Mouse (Mus musculus) monocyte, adult 2 months (primary cell): ENCODE measurements at regions not wholly inside any gene's neighbourhood (a gene's known extent, or its start where the extent isn't known, plus 50 kb on each side); places are given as distances from the start of the nearest gene placed in this dataset.

Experiments
- DNase-seq, 2 experiments: peaks; one replicate each; pipeline ENCODE4 v3.0.0; 2022; ENCODE audit warnings: low spot score in 2 of 2, low read depth in 1 of 2

DNA sequence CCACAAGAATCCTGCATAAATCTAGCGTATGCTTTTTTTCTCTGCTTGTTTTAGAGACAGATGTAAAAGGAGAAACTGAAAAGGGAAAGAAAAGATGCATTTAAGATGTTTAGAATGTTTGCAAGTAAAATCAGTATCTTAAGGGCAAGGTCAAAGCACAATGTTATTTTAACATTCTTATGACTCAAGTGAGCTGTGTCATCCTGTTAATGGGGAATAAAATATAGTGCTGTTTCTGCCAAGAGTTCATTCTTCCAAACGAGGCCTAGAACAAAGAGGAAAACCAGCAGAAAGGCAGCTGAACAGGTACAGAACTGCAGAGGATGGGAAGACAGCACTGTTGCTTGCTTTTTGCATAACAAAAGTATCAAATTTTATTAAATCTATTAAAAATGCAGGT lies 156.7 kb upstream of the Tmtc1 start:
- DNase-seq: no peak

DNA sequence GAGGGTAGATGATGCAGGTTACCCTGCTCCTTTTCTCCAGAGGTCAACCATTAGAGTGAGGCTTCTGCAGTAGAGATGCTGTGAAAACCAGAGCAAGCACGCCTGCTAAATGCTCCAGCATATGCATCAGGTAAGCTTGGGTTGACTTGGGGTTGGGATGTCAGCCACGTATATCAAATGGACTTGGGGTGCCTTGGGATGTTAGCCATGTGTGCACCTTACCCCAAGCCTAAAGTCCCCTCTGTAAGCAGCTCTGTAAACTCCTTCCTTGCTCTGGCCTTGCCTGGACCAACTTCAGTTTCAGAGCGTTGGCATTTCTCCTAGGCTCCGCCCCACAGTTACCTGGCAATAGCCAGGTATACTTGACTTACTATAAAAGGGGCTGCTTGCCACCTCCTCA lies 155.3 kb upstream of the Tmtc1 start:
- DNase-seq: no peak

GRCm38 (mm10) chr6:148598746-148599337 lies 154.7 kb upstream of the Tmtc1 start:
- DNase-seq: no peak

DNA sequence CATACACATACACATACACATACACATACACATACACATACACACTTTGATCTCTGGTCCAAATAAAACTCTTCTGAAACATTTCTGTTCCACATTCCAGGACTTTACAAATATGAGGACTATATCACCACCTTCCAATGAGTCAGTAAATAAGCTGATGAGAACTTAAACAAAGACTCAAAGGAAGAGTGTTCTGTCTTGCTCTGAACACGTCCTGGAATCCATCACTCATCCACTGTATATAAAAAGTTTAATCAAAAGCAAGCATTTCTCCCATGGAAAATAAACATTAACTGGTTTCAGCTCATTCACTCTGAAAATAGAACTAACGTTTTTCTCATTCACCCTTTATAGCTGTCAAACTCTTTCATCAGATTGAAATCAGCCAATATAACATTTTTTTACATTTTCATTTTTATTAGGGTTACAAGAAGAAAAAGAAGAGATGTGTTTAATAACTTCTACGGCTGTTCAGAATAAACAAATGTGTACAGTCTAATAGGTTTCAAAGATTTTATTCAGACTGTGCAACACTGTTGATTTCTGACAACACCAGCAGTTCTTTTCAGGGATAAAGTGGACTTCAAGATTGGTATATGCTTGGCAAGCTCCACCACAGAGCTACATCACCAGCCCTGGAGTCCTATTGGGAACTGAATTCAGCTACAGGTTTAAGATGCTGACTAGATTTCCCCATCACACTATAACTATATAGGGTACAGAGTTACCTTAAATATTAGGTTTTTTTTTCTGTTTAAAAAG lies 151.0 kb upstream of the Tmtc1 start:
- no peak for DNase-seq

- DNase-seq: no peak
Measured at GRCm38 (mm10) chr6:148588971-148589370, 144.8 kb upstream of the Tmtc1 start.

GRCm38 (mm10) chr6:148586439-148587321 lies 142.5 kb upstream of the Tmtc1 start:
- DNase-seq: no peak

GRCm38 (mm10) chr6:148584126-148584525 lies 139.9 kb upstream of the Tmtc1 start:
- DNase-seq: no peak

GRCm38 (mm10) chr6:148578281-148578680 lies 134.1 kb upstream of the Tmtc1 start:
- DNase-seq: no peak

DNA sequence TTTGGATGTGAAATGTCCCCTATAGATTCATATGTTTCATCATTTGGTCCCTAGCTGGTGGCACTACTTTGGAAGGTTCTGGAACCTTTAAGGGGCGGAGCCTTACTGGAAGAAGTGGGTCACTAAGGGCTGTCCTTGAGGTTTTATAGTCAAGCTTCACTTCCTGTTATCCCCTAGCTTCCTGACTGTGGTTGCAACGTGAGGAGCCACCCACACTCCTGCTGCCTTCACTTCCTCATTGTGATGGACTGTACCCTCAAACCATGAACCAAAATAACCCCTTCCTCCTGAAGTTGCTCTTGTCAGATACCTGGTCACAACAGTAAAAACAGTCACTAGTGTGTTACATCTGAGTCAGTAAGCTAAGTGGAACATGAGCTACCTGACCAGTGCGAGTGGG lies 133.5 kb upstream of the Tmtc1 start:
- DNase-seq: no peak

DNA sequence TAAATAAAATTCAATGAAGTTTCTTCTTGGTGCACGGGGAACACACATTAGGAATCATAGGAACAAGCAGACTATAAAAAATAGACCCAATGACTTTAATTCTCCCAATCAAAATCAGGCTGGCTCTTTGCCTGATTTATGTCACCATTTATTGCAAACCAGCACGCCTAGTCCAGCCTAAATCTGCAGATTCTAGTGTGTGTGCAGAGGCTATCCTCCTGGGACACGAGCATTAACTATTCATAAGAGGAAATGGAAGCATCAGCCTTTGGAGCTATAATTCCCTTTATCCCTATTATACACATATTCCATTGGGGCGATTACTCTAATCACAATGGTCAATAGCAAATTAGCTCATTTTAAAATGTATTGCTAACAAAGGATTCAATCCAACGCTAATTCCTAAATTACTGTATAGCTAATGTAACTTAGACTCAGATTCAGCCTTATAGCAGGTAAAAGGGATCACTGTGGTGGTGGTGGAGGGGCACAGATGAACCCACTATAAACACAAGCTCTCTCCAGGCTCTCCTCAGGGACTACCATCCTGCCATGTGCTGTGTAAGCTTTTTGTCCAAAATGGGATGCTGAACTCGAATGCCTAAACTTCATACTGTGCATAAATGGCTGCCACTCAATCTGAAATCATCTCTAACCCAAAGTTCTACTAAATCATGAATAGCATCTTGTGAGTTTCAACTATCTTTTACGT lies 130.7 kb upstream of the Tmtc1 start:
- DNase-seq: no peak

DNA sequence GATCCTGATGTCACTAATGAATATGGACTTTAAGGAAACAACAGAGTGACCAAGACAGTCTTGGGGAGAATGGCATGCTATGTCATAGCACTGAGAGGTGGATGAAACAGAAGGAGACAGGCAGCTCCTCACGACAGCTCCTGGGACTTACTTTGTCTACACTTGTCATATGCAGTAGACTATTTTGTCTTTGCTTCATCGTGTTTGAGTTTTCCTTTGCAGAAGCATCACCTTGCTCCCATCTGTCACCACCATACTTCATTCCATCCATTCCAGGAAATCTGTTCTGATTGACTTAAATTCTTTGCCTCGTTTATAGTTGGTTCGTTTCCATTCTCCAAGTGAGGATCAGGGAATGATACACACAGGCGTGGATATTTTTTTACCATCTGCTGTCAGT lies 128.0 kb upstream of the Tmtc1 start:
- DNase-seq: no peak

- no peak for DNase-seq
Measured at GRCm38 (mm10) chr6:148571651-148572050, 127.5 kb upstream of the Tmtc1 start.

DNA sequence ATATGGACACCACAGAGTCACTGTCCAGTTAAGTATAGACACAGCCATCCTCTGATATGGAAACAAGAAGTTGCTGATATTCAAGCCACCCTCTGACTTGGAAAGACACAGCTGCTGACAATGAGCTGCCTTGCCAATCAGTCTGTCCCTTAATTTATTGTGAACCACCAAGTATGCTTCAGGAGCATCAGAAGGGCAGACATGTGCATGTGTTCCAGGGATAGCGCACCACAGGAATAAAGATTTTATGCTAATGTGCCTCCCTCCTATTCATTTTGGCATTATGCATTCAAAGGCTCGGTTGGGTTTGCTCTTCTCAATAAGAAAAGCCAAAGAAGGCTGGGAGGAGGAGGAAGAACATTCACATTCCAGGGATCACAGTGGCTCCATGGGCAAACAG lies 120.0 kb upstream of the Tmtc1 start:
- no peak for DNase-seq

GRCm38 (mm10) chr6:148562206-148562708 lies 118.1 kb upstream of the Tmtc1 start:
- DNase-seq: no peak

DNA sequence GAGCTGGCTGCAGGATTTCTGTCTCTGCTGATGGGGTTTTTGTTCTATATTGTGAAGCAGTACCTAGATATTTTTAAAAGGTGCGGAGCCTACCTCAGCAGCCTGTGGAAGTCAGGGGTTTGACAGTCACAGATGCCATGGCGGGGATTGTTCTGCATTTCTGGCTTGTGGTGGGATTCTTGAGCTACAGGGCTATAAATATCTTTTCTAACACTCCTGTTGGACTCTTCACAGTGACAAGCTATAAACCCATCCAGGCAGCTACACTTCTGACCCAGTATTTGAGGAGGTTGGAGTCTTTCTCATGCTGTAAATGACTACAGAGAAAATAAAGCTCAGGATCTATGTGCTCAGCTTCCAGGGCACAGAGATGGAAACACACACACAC lies 112.3 kb upstream of the Tmtc1 start:
- DNase-seq: no peak

DNA sequence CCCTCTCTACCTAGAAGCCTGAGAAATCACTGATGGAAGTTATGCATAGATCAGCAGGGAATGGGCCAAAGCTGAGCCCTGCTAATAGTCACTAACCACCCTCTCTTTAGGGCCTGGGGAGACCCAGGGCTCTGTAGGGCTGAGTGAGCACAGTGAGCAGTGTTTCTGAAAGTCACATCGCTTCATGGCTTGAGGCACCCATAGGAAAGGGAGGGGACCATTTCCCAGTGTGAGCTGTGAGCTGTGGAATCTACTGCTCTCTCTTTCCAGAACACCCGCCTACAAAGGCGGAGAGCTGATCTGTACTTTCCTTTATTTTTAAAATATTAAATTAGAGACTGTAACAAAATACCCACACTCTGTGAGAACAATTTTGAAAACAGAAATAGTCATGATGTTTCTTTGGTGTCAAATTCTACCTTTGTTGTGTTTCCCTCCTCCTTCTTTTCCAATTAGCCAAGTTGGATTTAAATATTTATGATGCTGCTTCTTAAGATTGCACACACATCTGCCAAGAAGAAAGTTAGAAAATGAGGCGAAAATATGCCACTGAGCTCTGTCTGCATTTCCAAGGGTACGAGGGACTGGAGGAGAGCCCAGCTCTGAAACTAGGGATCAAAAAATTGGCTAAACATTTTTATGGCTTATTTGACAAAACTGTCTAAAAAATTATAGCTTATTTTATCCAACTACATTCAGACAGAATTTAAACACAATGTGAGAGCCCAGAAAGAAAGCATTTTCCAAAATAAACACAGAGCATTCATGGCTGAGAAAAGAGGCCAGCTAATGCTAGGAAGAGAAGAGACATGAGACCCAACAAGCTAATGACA lies 111.7 kb upstream of the Tmtc1 start:
- DNase-seq: no peak

- no peak for DNase-seq
Measured at GRCm38 (mm10) chr6:148554463-148554862, 110.3 kb upstream of the Tmtc1 start.

DNA sequence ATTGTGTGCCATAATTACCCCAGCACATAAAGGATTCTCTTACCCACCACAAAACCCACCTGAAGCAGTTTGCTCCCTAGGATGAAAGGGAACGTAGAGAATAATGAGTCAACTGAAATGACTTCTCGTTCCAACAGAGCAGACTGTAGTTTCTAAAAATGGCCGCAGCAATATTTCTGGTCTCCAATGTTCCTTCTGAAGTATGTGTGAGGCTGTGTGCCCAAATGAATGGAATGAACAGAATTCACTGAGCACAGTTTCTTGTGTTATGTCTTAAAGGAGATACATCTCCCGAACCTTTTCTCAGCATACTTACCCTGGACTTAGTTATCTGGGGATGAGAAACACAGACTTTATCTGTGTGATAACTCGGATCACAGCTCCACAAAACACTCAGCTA lies 109.4 kb upstream of the Tmtc1 start:
- no peak for DNase-seq

GRCm38 (mm10) chr6:148551097-148551496 lies 106.9 kb upstream of the Tmtc1 start:
- DNase-seq: no peak

DNA sequence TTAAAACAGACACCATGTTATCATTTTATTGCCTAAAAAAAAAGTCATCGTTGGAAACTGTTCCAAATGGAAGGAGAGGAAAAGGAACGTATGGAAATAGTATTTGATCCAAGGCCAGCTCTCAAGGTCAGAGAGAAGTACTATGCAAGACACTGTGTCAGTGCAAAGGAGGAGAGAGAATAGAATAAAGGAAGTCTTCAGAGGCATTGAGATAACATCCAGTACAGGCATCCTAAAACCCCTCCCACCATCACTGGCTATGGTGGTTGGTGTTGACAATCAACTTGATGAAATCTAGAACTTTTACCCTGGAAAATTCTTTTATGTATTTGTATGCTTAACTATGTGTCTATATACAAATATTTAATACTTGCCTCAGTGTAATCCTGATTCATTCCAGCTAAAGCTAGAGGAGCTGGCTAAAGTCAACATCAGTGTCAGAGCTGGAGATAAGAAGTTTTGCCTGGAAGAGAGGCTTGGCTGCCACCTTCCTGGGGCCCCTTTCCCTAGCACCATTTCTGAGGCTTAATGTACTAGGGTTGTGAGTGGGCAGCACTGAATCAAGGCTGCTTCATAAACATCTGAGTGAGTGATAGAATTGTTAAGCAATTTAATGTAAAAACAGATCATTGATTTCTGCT lies 104.1 kb upstream of the Tmtc1 start:
- no peak for DNase-seq
